Mouse (Mus musculus): ENCODE measurements around the gene Ffar3. TPM values are rescaled to one million over a fixed set of nuclear protein-coding genes. Genes with fewer than 3 reads are reported as not detected.
A peak's percentile ranks its signal among the peaks of the same experiment; 100 is the strongest.

Gene Ffar3
- polyA plus RNA-seq, 1 experiment from 2014 or later = 0.21 TPM

- 67% methylated on average over 1 of the region's 1 CpGs for WGBS
- Histone ChIP-seq H3K27me3 (replicated peaks; ENCODE audit: control insufficient read depth, insufficient read depth, low read length) (no peaks in the 10 kb centered on the region), H3K36me3 (ENCODE audit: control insufficient read depth, insufficient read depth) (no peaks in the 10 kb centered on the region), H3K4me1 (replicated peaks; ENCODE audit: control insufficient read depth, insufficient read depth, low read length) (peaks cover 5% of the 10 kb centered on the region; the same call in 1 of the 2 replicates), H3K9ac (ENCODE audit: low read depth, low read length) (no peak overlapping the region), H3K9me3 (ENCODE audit: control insufficient read depth) (no peaks in the 10 kb centered on the region), H3K4me2 (replicated peaks; ENCODE audit: low read depth) (no peak overlapping the region), H3K27ac (ENCODE audit: low read depth, low read length) (no peak overlapping the region), H3K4me3 (ENCODE audit: low read depth, low read length) (no peak overlapping the region)
- no peak for TF ChIP-seq CTCF (IDR thresholded peaks at IDR 0.05; ENCODE audit: low read depth)
- no peak for ATAC-seq
Observed at GRCm38 (mm10) chr7:30851421-30851820, 4.6 kb downstream of the Ffar3 start.

- no peaks in the 10 kb centered on the region for H3K9me3 ChIP-seq (ENCODE audit: control insufficient read depth)
- H3K9ac ChIP-seq (ENCODE audit: low read depth, low read length) = no peak overlapping the region
- H3K27me3 ChIP-seq (replicated peaks; ENCODE audit: control insufficient read depth, insufficient read depth, low read length) = no peaks in the 10 kb centered on the region
- no peak for TF ChIP-seq CTCF (IDR thresholded peaks at IDR 0.05; ENCODE audit: low read depth)
- ATAC-seq = 0 out of 2 replicates have a peak, but pooled peaks have one; percentile 7
- H3K36me3 ChIP-seq (ENCODE audit: control insufficient read depth, insufficient read depth) = no peaks in the 10 kb centered on the region
- 72% methylated on average over 6 of the region's 6 CpGs for WGBS
- H3K27ac ChIP-seq (ENCODE audit: low read depth, low read length) = no peak overlapping the region
- no peak overlapping the region for H3K4me2 ChIP-seq (replicated peaks; ENCODE audit: low read depth)
- H3K4me1 ChIP-seq (replicated peaks; ENCODE audit: control insufficient read depth, insufficient read depth, low read length) = peaks cover 5% of the 10 kb centered on the region; the same call in 1 of the 2 replicates
- H3K4me3 ChIP-seq (ENCODE audit: low read depth, low read length) = no peak overlapping the region
Observed at GRCm38 (mm10) chr7:30847934-30848333, 8.0 kb downstream of the Ffar3 start.

- Histone ChIP-seq H3K9me3 (ENCODE audit: control insufficient read depth) (no peaks in the 10 kb centered on the region), H3K27me3 (replicated peaks; ENCODE audit: control insufficient read depth, insufficient read depth, low read length) (no peaks in the 10 kb centered on the region), H3K4me1 (replicated peaks; ENCODE audit: control insufficient read depth, insufficient read depth, low read length) (peaks cover 5% of the 10 kb centered on the region; the same call in 1 of the 2 replicates), H3K9ac (ENCODE audit: low read depth, low read length) (no peak overlapping the region), H3K27ac (ENCODE audit: low read depth, low read length) (no peak overlapping the region; the same call in 1 of the 2 replicates), H3K4me3 (ENCODE audit: low read depth, low read length) (no peak overlapping the region), H3K4me2 (replicated peaks; ENCODE audit: low read depth) (no peak overlapping the region), H3K36me3 (ENCODE audit: control insufficient read depth, insufficient read depth) (no peaks in the 10 kb centered on the region)
- ATAC-seq = peak; percentile 68
- TF ChIP-seq CTCF (IDR thresholded peaks at IDR 0.05; ENCODE audit: low read depth) = no peak
- WGBS = 42% methylated on average over 5 of the region's 5 CpGs
Observed at GRCm38 (mm10) chr7:30847386-30847785, 8.6 kb downstream of the Ffar3 start.

GRCm38 (mm10) chr7:30846505-30847053 is 9.4 kb downstream of the Ffar3 start:
- H3K27me3 ChIP-seq (replicated peaks; ENCODE audit: control insufficient read depth, insufficient read depth, low read length) = no peaks in the 10 kb centered on the region
- 45% methylated on average over 2 of the region's 2 CpGs for WGBS
- TF ChIP-seq CTCF (IDR thresholded peaks at IDR 0.05; ENCODE audit: low read depth) = no peak
- H3K4me3 ChIP-seq (ENCODE audit: low read depth, low read length) = no peak overlapping the region
- no peak overlapping the region for H3K9ac ChIP-seq (ENCODE audit: low read depth, low read length)
- no peaks in the 10 kb centered on the region for H3K36me3 ChIP-seq (ENCODE audit: control insufficient read depth, insufficient read depth)
- no peak overlapping the region for H3K4me2 ChIP-seq (replicated peaks; ENCODE audit: low read depth)
- H3K27ac ChIP-seq (ENCODE audit: low read depth, low read length) = no peak overlapping the region
- no peak for ATAC-seq
- no peaks in the 10 kb centered on the region for H3K9me3 ChIP-seq (ENCODE audit: control insufficient read depth)
- H3K4me1 ChIP-seq (replicated peaks; ENCODE audit: control insufficient read depth, insufficient read depth, low read length) = peaks cover 5% of the 10 kb centered on the region; the same call in 1 of the 2 replicates

- no peak overlapping the region for H3K27ac ChIP-seq (ENCODE audit: low read depth, low read length)
- H3K9ac ChIP-seq (ENCODE audit: low read depth, low read length) = no peak overlapping the region
- H3K4me1 ChIP-seq (replicated peaks; ENCODE audit: control insufficient read depth, insufficient read depth, low read length) = peaks cover 9% of the 10 kb centered on the region; the same call in 1 of the 2 replicates
- no peaks in the 10 kb centered on the region for H3K36me3 ChIP-seq (ENCODE audit: control insufficient read depth, insufficient read depth)
- H3K9me3 ChIP-seq (ENCODE audit: control insufficient read depth) = no peaks in the 10 kb centered on the region
- no peak overlapping the region for H3K4me3 ChIP-seq (ENCODE audit: low read depth, low read length)
- WGBS = 34% methylated on average over 7 of the region's 7 CpGs
- no peaks in the 10 kb centered on the region for H3K27me3 ChIP-seq (replicated peaks; ENCODE audit: control insufficient read depth, insufficient read depth, low read length)
- no peak overlapping the region for H3K4me2 ChIP-seq (replicated peaks; ENCODE audit: low read depth)
- no peak for ATAC-seq
- TF ChIP-seq CTCF (IDR thresholded peaks at IDR 0.05; ENCODE audit: low read depth) = no peak
Observed at GRCm38 (mm10) chr7:30844676-30845297, 11.2 kb downstream of the Ffar3 start.

GRCm38 (mm10) chr7:30842092-30842491 is 13.9 kb downstream of the Ffar3 start:
- Histone ChIP-seq H3K4me1 (replicated peaks; ENCODE audit: control insufficient read depth, insufficient read depth, low read length) (peaks cover 6% of the 10 kb centered on the region; the same call in 1 of the 2 replicates), H3K9ac (ENCODE audit: low read depth, low read length) (no peak overlapping the region), H3K9me3 (ENCODE audit: control insufficient read depth) (no peaks in the 10 kb centered on the region), H3K36me3 (ENCODE audit: control insufficient read depth, insufficient read depth) (no peaks in the 10 kb centered on the region), H3K27me3 (replicated peaks; ENCODE audit: control insufficient read depth, insufficient read depth, low read length) (no peaks in the 10 kb centered on the region), H3K27ac (ENCODE audit: low read depth, low read length) (no peak overlapping the region), H3K4me3 (ENCODE audit: low read depth, low read length) (no peak overlapping the region), H3K4me2 (replicated peaks; ENCODE audit: low read depth) (no peak overlapping the region)
- 86% methylated on average over 5 of the region's 5 CpGs for WGBS
- no peak for ATAC-seq
- TF ChIP-seq CTCF (IDR thresholded peaks at IDR 0.05; ENCODE audit: low read depth) = no peak
